ENCODE assay signal across 8 mouse cellular contexts in genomic region chr19:55060964-55061363, GRCm38 (mm10).
DNase-seq lines count a peak whose midpoint lies in the region; ATAC-seq lines count a peak whose summit lies in the region.

No protein-coding gene starts in this region.

- H3K36me3 ChIP-seq in intestine, embryonic 16.5 days (ENCODE audit: control insufficient read depth, insufficient read depth, low read length): no peaks in the 10 kb centered on the region

- ATAC-seq in activated CD4-positive, CD25-positive, alpha-beta regulatory T cell, adult 4 months: peak; percentile 35
- peak; percentile 54 for ATAC-seq in intestine, embryonic 16.5 days
- ATAC-seq in megakaryocyte-erythroid progenitor cell, adult 5-6 weeks (replicated peaks; ENCODE audit: low FRiP score, low TSS enrichment, poor library complexity, severe bottlenecking): peak; percentile 83

- H3K4me1 ChIP-seq in intestine, embryonic 16.5 days (ENCODE audit: control insufficient read depth, insufficient read depth, low read length): peaks cover 9% of the 10 kb centered on the region

- intact Hi-C loops in left cerebral cortex, postnatal 25 days (cut with DNase I): loop anchor here (1.0 to 5.0 kb wide), 2 partner anchors 1016 to 1114 kb away; no protein-coding TSS in a partner anchor

- no peaks in the 10 kb centered on the region for H3K27me3 ChIP-seq in intestine, embryonic 16.5 days (replicated peaks; ENCODE audit: control insufficient read depth, insufficient read depth, low read length)

- H3K4me2 ChIP-seq in intestine, embryonic 16.5 days (ENCODE audit: low read depth, low read length): peak overlapping the region; percentile 52

- peak; percentile 35 for DNase-seq in 3134 (ENCODE audit: extremely low read depth, insufficient read length, low spot score)
- peak; percentile 93 for DNase-seq in embryo, embryonic 10 days (ENCODE audit: low spot score)
- peak; percentile 73 for DNase-seq in gastrocnemius, postnatal 10 days
- peak; percentile 77 to 78 for DNase-seq in left cerebral cortex, postnatal 25 days (ENCODE audit: low spot score in 2 of 2)
- DNase-seq in right cerebral cortex, postnatal 36 days (ENCODE audit: low spot score in 2 of 2): peak; percentile 59 to 60

- no peak overlapping the region for H3K27ac ChIP-seq in intestine, embryonic 16.5 days (ENCODE audit: low read length)

- peak overlapping the region; percentile 47; the same call in 1 of the 2 replicates for H3K9ac ChIP-seq in intestine, embryonic 16.5 days (ENCODE audit: low read depth, low read length)

- 0 out of 2 replicates have a peak, but pooled peaks cover 4% of the 10 kb centered on the region for H3K9me3 ChIP-seq in intestine, embryonic 16.5 days (ENCODE audit: control insufficient read depth, low read length)

- 4% methylated on average over 7 of the region's 7 CpGs for WGBS in intestine, embryonic 16.5 days

- peak overlapping the region; percentile 36 for H3K4me3 ChIP-seq in intestine, embryonic 16.5 days (ENCODE audit: low read length)

Comparison
In these comparisons a context has a peak if more than half of its experiments do, and no peak if none do; other contexts are left out.
1. DNase-seq: peak in every context shown above with its lines; median percentile 93 in embryo, embryonic 10 days; 78 in left cerebral cortex, postnatal 25 days; 73 in gastrocnemius, postnatal 10 days; 60 in right cerebral cortex, postnatal 36 days; 35 in 3134.